Comparison of ENCODE assay signal across 21 mouse cellular contexts in genomic region chr4:63247991-63248390, GRCm38 (mm10).
"Had no signal": no experiment of that assay in that cellular context is flagged by ENCODE, and none has a peak within 500 bp of the region (broad histone marks: within the 10 kb centered on the region; RNA-seq: fewer than 3 reads in every experiment).

No protein-coding gene starts in this region.

- DNase-seq: kidney, adult 2 months; kidney, postnatal 14 days; kidney, postnatal 4 days; left cerebral cortex, postnatal 4 days; liver, postnatal 0 days; lung, embryonic 14.5 days; lung, postnatal 36 days; right cerebral cortex, postnatal 25 days; thymus, adult 2 months; thymus, postnatal 14 days had no signal

- H3K27ac ChIP-seq: limb, embryonic 12.5 days; limb, embryonic 15.5 days; liver, embryonic 14.5 days; midbrain, embryonic 12.5 days; neural tube, embryonic 15.5 days had no signal

- H3K4me2 ChIP-seq: limb, embryonic 12.5 days; limb, embryonic 15.5 days; liver, embryonic 11.5 days; lung, embryonic 14.5 days; midbrain, embryonic 12.5 days; neural tube, embryonic 15.5 days had no signal

- H3K27me3 ChIP-seq: limb, embryonic 12.5 days; limb, embryonic 15.5 days; midbrain, embryonic 12.5 days; neural tube, embryonic 15.5 days had no signal

- H3K4me3 ChIP-seq: limb, embryonic 12.5 days; limb, embryonic 15.5 days; megakaryocyte, embryonic 14.5 days; midbrain, embryonic 12.5 days; myocyte; neural tube, embryonic 15.5 days had no signal

- H3K4me1 ChIP-seq: limb, embryonic 12.5 days; megakaryocyte, embryonic 14.5 days; midbrain, embryonic 12.5 days had no signal

- H3K36me3 ChIP-seq: midbrain, embryonic 12.5 days; neural tube, embryonic 15.5 days had no signal

- ATAC-seq: intestine, embryonic 16.5 days; liver, postnatal 0 days; lung, postnatal 0 days; midbrain, embryonic 16.5 days had no signal

- H3K9ac ChIP-seq: limb, embryonic 12.5 days; limb, embryonic 15.5 days; liver, embryonic 14.5 days; liver, postnatal 0 days; lung, embryonic 14.5 days; midbrain, embryonic 12.5 days; neural tube, embryonic 15.5 days had no signal

- H3K9me3 ChIP-seq: limb, embryonic 12.5 days; limb, embryonic 15.5 days; megakaryocyte, embryonic 14.5 days; midbrain, embryonic 12.5 days; neural tube, embryonic 15.5 days had no signal
